In genomic region chr4:127173461-127173860, GRCm38 (mm10) we compare ENCODE assay signal across 9 mouse cellular contexts. TPM values are rescaled to one million over a fixed set of nuclear protein-coding genes. Genes with fewer than 3 reads are reported as not detected.
A peak's percentile ranks its signal among the peaks of the same experiment; 100 is the strongest.
DNase-seq lines count a peak whose midpoint lies in the region; ATAC-seq and TF ChIP-seq lines count a peak whose summit lies in the region.
"Had no signal": no experiment of that assay in that cellular context is flagged by ENCODE, and none has a peak within 500 bp of the region (broad histone marks: within the 10 kb centered on the region; RNA-seq: fewer than 3 reads in every experiment).

No protein-coding gene starts in this region.

- no peak overlapping the region for H3K27ac ChIP-seq in liver, postnatal 0 days (ENCODE audit: low read depth)

- peak; percentile 12 to 19 for DNase-seq in heart, adult 9 months (ENCODE audit: low spot score in 2 of 2)
- DNase-seq in heart, postnatal 25 days (ENCODE audit: low spot score): no peak
- DNase-seq in CD4-positive helper T cell, adult 2 months (ENCODE audit: low read depth, low spot score): peak; percentile 37
- DNase-seq in brain, adult 2 months (ENCODE audit: low read depth, low spot score): peak; percentile 36
- DNase-seq in liver, postnatal 0 days: peak; percentile 72
- DNase-seq in ovary, postnatal 14 days (ENCODE audit: low spot score): peak; percentile 65

- peaks cover 4% of the 10 kb centered on the region; the same call in 1 of the 2 replicates for H3K4me1 ChIP-seq in liver, postnatal 0 days (ENCODE audit: insufficient read depth)

- no peak for TF ChIP-seq CTCF in liver, postnatal 0 days (IDR thresholded peaks at IDR 0.05; ENCODE audit: low read depth)

- no peak overlapping the region for H3K4me3 ChIP-seq in liver, postnatal 0 days (ENCODE audit: low read depth, low read length)
- H3K4me3 ChIP-seq: megakaryocyte, embryonic 14.5 days had no signal

- no peak overlapping the region for H3K9ac ChIP-seq in liver, postnatal 0 days (replicated peaks)

- H3K27me3 ChIP-seq in liver, postnatal 0 days (ENCODE audit: insufficient read depth, low read length): peaks cover 20% of the 10 kb centered on the region

- intact Hi-C loops in heart, postnatal 25 days (cut with DNase I): no loop called here

- H3K4me2 ChIP-seq in liver, postnatal 0 days (ENCODE audit: low read depth, low read length): no peak overlapping the region

- under 1% methylated on average over 8 of the region's 8 CpGs for WGBS in liver, postnatal 0 days (ENCODE audit: insufficient replicate concordance)

- ATAC-seq in granulocyte monocyte progenitor cell, adult 5-6 weeks (replicated peaks; ENCODE audit: poor library complexity, severe bottlenecking): peak; percentile 76
- no peak for ATAC-seq in liver, postnatal 0 days
- no peak for ATAC-seq in erythroid progenitor cell, adult 5-6 weeks (replicated peaks; ENCODE audit: low FRiP score, poor library complexity, severe bottlenecking)

- no peaks in the 10 kb centered on the region for H3K9me3 ChIP-seq in liver, postnatal 0 days (ENCODE audit: low read length)
- H3K9me3 ChIP-seq: megakaryocyte, embryonic 14.5 days had no signal

- TF ChIP-seq EP300 in liver, postnatal 0 days (IDR thresholded peaks at IDR 0.05; ENCODE audit: low read depth): no peak

- no peaks in the 10 kb centered on the region for H3K36me3 ChIP-seq in liver, postnatal 0 days (replicated peaks; ENCODE audit: insufficient read depth, low read length)

RNA-seq across cellular contexts. Expression of gene Dlgap3, which starts 4.5 kb away (rescaled TPM):
- total RNA-seq in heart, postnatal 25 days (2021): under 1 TPM; 0.10 to 0.48 TPM
- not detected in 2 replicates for total RNA-seq in granulocyte monocyte progenitor cell, adult 5-6 weeks (2014; fragmentation: Nextera tagmentation)
- 0.04 TPM in 1 of 2 replicates, not detected in the other for total RNA-seq in granulocyte monocyte progenitor cell, adult 5-6 weeks (2017)
- 0.05 and 0.07 TPM in 2 replicates for polyA plus RNA-seq in liver, postnatal 0 days (2015; fragmentation: Nextera tagmentation; extraction: Ambion mirVana)
- total RNA-seq in erythroid progenitor cell, adult 5-6 weeks (2015; ENCODE audit: low replicate concordance): not detected in 2 replicates
- not detected in 2 replicates for total RNA-seq in erythroid progenitor cell, adult 5-6 weeks (2017; ENCODE audit: low replicate concordance)

RNA-seq across cellular contexts. Expression of gene Tmem35b, which starts 50.0 kb away (rescaled TPM):
- total RNA-seq in heart, postnatal 25 days (2021): 1 to 10 TPM; 1.5 TPM
- total RNA-seq in granulocyte monocyte progenitor cell, adult 5-6 weeks (2014; fragmentation: Nextera tagmentation): 13.4 and 16.3 TPM in 2 replicates
- total RNA-seq in granulocyte monocyte progenitor cell, adult 5-6 weeks (2017): 7.2 and 9.2 TPM in 2 replicates
- 6.7 and 7.7 TPM in 2 replicates for polyA plus RNA-seq in liver, postnatal 0 days (2015; fragmentation: Nextera tagmentation; extraction: Ambion mirVana)
- 4.3 and 11.3 TPM in 2 replicates for total RNA-seq in erythroid progenitor cell, adult 5-6 weeks (2015; ENCODE audit: low replicate concordance)
- 0.45 and 2.3 TPM in 2 replicates for total RNA-seq in erythroid progenitor cell, adult 5-6 weeks (2017; ENCODE audit: low replicate concordance)
